Mouse (Mus musculus) megakaryocyte progenitor cell, adult 5-6 weeks (primary cell): ENCODE measurements around the gene Kcne1. TPM values are rescaled to one million over a fixed set of nuclear protein-coding genes. Genes with fewer than 3 reads are reported as not detected.
A peak's percentile ranks its signal among the peaks of the same experiment; 100 is the strongest.

Experiments used
- ATAC-seq: replicated peaks from 2 replicates; pipeline ENCODE4 v1.8.0; 2016; ENCODE audit warnings: mild to moderate bottlenecking, moderate TSS enrichment, inconsistent platforms; ENCODE audit not compliant: poor library complexity
- total RNA-seq, 2 experiments: library from RNA; stranded (forward) in 1 of 2; stranded (reverse) in 1 of 2; fragments of 157-497, 149-512 nt in 1 of 2; fragments of 200-1000 nt in 1 of 2; gene quantifications; 2 replicates each; pipeline versions ENCODE4 v1.2.3 to v1.2.4; 2015 to 2017

Kcne1 gene
- total RNA-seq, 2 experiments from 2014 or later, result not detected

DNA sequence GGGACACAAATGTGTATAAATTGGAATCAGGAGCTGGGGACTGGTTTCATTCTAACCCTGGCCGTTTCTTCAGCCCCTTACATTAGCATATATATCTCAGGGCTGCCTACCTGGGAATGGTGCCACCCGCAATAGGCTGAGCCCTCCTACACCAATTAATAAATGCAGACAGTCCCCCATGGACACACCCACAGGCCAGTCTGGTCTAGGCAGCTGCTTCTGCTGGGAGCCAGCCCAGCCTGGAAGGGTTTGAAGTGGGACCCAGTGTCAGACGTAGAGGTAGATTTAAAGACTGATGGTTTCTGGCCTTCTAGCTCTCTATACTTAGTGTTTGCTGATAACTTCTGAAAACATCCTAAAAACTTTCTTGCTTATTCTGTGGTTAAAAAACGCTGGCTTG lies 50.1 kb downstream of the Kcne1 start:
- ATAC-seq, result no peak

DNA sequence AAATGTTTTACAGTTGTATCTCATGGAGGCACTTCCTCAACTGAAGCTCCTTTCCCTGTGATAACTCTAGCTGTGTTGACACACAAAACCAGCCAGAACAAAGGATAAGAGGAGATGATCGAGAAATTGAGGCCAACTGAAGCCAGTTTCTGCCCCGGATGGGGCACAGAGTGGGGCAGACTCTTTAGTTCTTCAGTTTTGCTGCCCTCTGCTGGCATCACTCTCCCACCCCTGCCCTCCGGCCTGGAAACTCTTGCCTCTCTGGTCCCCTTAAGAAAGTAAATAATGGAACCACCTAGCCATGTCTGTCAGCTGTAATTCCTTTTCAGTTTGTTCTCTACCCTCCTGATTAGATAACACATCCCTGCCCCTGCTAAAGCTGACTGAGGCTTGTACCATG lies 51.3 kb downstream of the Kcne1 start:
- no peak for ATAC-seq

DNA sequence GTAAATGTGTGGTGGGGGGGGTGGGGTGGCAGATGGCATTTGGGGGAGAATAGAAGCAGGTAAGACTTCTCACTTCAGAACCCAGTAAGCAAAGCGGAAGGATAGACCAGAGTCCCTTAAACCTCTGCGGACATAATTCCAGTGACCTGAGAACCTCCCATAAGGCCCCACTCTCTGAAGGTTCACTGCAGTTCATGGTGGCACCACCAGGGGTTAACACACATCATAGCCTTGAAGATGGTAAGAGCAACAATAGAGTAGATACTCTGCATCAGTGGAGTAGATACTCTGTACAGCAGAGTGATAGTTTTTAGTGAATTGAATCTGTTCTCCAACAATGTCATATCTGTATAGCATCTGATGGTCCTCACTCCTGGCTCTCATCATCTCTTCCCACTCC lies 53.7 kb downstream of the Kcne1 start:
- no peak for ATAC-seq

DNA sequence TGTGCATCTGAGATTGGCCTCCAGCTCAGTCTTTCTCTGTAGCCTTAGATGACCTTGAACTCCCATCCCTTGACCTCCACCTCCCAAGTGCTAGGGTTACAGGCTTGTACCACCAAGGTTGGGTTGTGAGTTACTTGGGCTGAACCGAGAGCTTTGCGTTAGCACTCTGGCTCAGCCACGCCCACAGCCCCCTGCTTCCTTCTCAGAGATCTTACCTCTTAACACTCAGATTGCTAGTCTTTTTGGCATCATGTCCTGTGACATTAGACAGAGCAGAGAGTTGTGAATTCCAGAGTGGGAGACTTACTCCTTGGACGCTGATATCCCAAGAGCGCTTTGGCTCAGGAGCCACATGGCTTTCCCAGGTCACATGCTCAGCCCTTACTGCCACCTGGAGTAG lies 56.8 kb downstream of the Kcne1 start:
- no peak for ATAC-seq

DNA sequence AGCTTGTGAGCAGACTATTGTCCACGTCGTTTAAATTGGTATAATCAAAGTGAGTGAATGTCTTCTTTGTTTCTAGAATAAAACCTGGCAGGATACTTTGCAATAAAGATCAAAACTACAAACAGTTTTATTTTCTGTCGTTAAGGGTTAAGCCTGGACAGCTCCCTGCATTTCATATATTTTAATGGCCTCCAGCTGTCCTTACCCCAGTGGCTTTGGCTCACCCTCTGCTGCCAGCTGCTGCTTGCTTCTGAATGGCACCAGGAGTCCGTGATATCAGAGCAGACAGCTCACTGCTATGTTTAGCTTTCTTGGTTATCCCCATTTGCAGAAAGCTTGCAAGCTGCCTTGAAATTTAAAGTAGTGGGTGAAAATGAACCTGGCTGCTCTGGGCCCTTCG lies 57.3 kb downstream of the Kcne1 start:
- ATAC-seq, result peak; percentile 54

DNA sequence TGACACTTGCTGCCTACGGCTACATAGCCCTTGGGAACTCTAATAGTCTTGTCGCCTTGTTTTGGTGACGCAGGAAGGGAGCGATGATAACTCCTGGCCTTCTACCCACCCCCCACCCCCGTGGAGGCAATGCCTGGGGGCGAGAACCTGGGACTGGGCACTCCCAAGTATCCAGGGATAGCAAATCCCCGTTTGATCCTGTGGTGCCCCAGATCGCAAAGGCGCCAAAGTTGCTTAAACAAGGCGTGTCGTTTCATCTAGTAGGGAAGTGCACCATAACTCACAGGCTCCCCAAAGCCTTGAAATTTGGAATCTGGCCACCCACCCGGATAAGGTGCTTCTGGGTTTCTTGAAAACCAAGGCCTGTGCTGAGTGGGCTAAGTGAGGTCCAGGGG lies 57.9 kb downstream of the Kcne1 start:
- ATAC-seq, result peak; percentile 24

DNA sequence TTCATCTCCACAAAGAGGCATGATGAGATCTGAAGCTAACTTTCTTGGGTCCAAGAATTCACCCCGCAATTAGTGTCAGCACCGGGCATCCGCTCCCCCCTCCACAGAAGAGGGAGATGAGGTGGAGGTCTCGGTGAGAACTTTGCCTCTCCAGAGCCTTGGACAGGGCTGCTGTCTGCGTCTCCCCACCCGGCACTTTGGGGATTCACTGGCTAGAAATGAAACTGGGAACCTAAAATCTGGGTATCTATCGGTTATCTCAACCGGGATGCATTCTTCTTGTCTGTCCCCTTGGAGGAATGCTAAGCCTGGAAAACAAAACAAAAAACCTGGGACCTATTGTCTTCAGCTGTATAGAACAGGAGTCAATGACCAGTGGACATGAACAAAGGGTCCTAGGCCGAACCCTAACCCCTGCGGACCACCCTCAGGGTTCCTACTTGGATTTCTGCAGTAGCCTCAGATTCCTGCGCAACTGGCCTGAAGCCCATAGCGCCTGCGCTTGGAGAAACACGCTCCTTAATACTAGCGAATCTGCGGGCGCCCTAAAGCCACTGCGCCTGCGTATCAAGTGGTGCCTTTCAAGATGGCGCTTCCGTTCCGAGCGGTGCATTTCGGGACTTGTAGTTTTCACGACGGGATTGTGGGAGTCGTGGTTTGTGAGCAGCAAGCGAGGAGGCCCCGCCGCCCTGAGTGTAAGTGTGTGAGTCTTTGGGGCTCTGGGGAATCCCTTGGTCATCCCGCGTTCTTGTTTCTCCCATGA lies 58.4 kb downstream of the Kcne1 start, which contains the start of gene Smim11:
Gene Smim11, plus strand, starts transcription at position 638 of the 763 bp plus-strand sequence.
- ATAC-seq, result peak; percentile 88

Other genes with a start within 250 kb of the Kcne1 start
- not detected in 2 replicates for gene Kcne2, start 67.1 kb downstream of the Kcne1 start, total RNA-seq (2015)
- not detected in 2 replicates for gene Kcne2, start 67.1 kb downstream of the Kcne1 start, total RNA-seq (2017)
- 90.9 and 91.1 TPM in 2 replicates for gene Smim11, start 58.2 kb downstream of the Kcne1 start, total RNA-seq (2015)
- 164 and 194 TPM in 2 replicates for gene Smim11, start 58.2 kb downstream of the Kcne1 start, total RNA-seq (2017)
- gene Fam243, start 38.0 kb downstream of the Kcne1 start, total RNA-seq (2015), result not detected in 2 replicates
- gene Fam243, start 38.0 kb downstream of the Kcne1 start, total RNA-seq (2017), result not detected in 2 replicates
- 6.9 and 7.8 TPM in 2 replicates for gene Rcan1, start 111.4 kb upstream of the Kcne1 start, total RNA-seq (2015)
- 8.4 and 8.6 TPM in 2 replicates for gene Rcan1, start 111.4 kb upstream of the Kcne1 start, total RNA-seq (2017)
- gene Clic6, start 126.3 kb upstream of the Kcne1 start, total RNA-seq (2015), result not detected in 2 replicates
- gene Clic6, start 126.3 kb upstream of the Kcne1 start, total RNA-seq (2017), result 0.04 TPM in 1 of 2 replicates, not detected in the other